Mouse (Mus musculus): ENCODE results near the gene Cacfd1. TPM values are rescaled to one million over a fixed set of nuclear protein-coding genes. Genes with fewer than 3 reads are reported as not detected.

Gene Cacfd1
- 12.6 and 13.4 TPM in 2 replicates for polyA plus RNA-seq (2015; fragmentation: Nextera tagmentation; extraction: Ambion mirVana)

DNA sequence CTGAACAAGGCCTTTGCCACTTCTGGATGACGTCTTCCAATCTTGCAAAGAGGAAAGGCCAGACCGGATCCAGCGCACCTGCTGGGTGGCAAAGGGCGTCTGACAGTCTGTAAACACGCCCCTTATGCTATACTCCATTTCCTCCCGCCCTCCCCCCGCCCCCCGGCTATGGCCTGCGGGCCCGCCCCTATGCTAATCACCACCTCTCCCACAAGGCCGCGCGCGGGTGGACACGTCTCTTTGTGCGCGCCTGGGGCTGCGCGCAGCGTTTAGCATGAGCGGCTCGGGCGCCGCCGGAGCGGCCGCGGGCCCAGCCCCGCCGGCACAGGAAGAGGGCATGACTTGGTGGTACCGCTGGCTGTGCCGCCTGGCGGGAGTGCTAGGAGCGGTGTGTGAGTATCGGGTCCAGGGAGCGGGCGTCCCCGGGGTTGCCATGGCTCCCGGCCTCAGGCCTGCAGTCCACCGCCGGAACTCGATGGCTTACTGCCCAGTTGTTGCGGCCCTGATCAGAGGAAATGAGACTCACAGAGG, at the start of gene Cacfd1:
Gene Cacfd1, plus strand, starts transcription at position 213 of the 531 bp plus-strand sequence.
- Histone ChIP-seq H3K36me3 (peaks cover 10% of the 10 kb centered on the region), H3K9ac (peak within 1 kb of the TSS; percentile 84), H3K4me3 (replicated peaks) (peak within 1 kb of the TSS; percentile 70), H3K4me1 (replicated peaks) (peaks cover 22% of the 10 kb centered on the region), H3K27me3 (no peaks in the 10 kb centered on the region), H3K9me3 (replicated peaks) (no peaks in the 10 kb centered on the region), H3K27ac (peak within 1 kb of the TSS; percentile 43), H3K4me2 (peak within 1 kb of the TSS; percentile 80)
- WGBS (ENCODE audit: insufficient replicate concordance) = under 1% methylated on average over 43 of the region's 43 CpGs
- DNase-seq (peak; percentile 78), ATAC-seq (ENCODE audit: low read depth) (peak; percentile 93)

DNA sequence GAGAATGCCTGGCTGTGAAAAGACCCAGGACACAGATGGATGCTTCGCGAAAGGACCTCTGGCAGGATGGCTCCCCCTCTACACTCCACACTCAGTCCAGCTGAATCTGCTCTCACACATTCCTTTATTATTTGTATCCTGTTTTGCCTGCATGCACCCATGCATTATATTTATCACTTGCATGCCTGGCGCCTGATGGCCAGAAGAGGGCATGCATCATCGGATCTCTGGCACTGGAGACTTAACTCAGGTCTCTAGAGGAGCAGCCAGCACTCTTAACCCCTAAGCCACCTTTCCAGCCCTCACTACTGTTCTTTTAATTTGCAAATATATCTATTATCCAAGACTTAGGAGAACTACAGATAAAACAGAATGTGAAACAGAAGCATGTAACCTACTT, 49.0 kb upstream of the Cacfd1 start:
- no peak overlapping the region for H3K4me2 ChIP-seq
- H3K4me1 ChIP-seq (replicated peaks) = peaks cover 41% of the 10 kb centered on the region
- no peak overlapping the region for H3K27ac ChIP-seq
- H3K27me3 ChIP-seq = no peaks in the 10 kb centered on the region
- H3K9me3 ChIP-seq (replicated peaks) = no peaks in the 10 kb centered on the region
- WGBS (ENCODE audit: insufficient replicate concordance) = 72% methylated on average over 4 of the region's 4 CpGs
- DNase-seq = no peak
- no peak overlapping the region for H3K9ac ChIP-seq
- no peak for ATAC-seq (ENCODE audit: low read depth)
- H3K36me3 ChIP-seq = peaks cover 61% of the 10 kb centered on the region
- no peak overlapping the region for H3K4me3 ChIP-seq (replicated peaks)

DNA sequence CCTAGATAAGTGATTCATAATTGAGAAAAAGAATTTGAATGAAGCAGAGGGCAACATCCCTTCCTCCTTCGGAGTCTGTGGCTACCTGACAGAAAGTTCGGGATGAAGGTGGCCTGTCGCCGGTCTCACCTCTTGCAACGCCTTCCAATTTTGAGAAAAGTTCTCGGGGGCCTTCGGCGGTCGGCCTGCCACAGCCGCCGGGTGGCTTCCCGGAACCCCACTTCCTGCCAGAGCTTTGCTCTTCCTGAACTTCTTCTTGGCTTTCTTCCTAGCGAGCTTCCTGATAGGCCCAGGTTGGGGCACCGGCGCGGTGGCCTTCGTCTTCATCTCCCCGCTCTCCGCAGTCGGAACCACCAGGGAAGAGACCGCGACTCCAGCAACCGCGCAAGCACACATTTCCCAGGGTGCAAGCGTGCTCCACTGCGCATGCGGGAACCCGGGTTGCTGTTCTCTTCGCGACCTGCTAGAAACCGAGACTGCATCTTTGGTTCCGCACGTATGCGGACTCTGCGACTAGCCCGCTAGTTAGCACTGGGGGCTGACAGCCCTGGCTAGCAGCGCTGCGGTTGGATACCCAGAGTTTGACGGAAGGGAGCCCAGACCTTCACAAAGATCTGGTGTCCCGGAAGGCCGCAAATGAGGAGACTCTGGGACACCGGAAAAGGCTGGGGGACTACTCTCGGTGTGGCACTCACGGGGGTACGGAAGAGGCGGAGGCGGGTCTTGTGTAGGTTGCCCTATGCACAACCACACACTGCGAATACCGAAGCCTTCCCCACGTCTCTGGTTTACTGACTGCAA, 45.6 kb upstream of the Cacfd1 start, which contains the start of gene Rexo4:
Gene Rexo4, minus strand, starts transcription at position 464 of the 801 bp plus-strand sequence.
- H3K27me3 ChIP-seq = no peaks in the 10 kb centered on the region
- peak within 1 kb of the TSS; percentile 95 for H3K27ac ChIP-seq
- peak within 1 kb of the TSS; percentile 89 for H3K9ac ChIP-seq
- peak; percentile 92 for ATAC-seq (ENCODE audit: low read depth)
- DNase-seq = peak; percentile 87
- no peaks in the 10 kb centered on the region for H3K9me3 ChIP-seq (replicated peaks)
- H3K4me2 ChIP-seq = peak within 1 kb of the TSS; percentile 82
- H3K4me1 ChIP-seq (replicated peaks) = peaks cover 32% of the 10 kb centered on the region
- peak within 1 kb of the TSS; percentile 87 for H3K4me3 ChIP-seq (replicated peaks)
- under 1% methylated on average over 50 of the region's 50 CpGs for WGBS (ENCODE audit: insufficient replicate concordance)
- H3K36me3 ChIP-seq = peaks cover 28% of the 10 kb centered on the region

DNA sequence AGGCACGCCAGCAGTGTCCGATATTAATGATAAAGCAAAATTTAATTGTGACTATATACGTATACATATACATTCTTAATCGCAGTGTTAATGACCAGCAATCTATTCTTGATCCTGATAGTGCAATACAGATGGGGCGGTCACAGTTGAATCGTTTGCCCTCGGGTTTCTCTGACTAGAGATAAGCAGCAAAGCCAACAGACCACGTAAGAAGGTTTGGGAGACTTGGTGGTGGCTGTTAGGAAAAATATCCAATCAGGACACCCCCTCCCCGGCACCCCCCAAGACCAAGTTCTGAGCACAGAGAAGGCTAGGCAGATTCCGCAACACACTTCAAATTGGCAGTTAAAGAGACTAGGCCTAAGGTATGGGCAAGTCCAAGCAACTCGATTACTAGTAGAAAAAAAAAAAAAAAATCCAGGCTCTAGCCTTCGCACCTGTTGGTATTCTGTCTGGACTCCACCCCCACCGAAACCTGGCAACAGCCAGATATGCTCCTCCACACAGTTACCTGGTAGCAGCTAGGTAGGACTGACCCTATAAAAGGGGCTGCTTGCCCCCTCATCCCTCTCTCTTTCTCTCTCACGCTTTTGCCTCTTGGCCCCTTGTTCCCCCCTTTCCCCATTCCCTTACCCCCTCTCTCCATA, 44.9 kb upstream of the Cacfd1 start:
- WGBS (ENCODE audit: insufficient replicate concordance) = 17% methylated on average over 14 of the region's 14 CpGs
- H3K36me3 ChIP-seq = peaks cover 24% of the 10 kb centered on the region

DNA sequence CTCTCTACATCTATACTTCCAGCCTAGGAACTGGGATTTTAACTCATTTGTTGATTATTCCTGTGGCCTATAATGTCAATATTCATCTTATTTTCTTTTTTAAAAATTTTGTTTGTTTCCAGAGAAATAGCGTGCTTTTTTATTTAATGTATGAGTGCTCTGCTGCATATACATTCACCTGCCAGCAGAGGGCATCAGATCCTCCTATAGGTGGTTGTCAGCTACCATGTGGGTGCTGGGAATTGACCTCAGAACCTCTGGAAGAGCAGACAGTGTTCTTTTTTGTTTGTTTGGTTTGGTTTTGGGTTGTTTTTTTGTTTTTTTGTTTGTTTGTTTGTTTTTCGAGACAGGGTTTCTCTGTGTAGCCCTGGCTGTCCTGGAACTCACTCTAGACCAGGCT, 42.5 kb upstream of the Cacfd1 start:
- Histone ChIP-seq H3K4me2 (no peak overlapping the region), H3K36me3 (peaks cover 1% of the 10 kb centered on the region), H3K9me3 (replicated peaks) (no peaks in the 10 kb centered on the region), H3K27me3 (peaks cover 4% of the 10 kb centered on the region; the same call in 1 of the 2 replicates), H3K4me3 (replicated peaks) (no peak overlapping the region), H3K9ac (no peak overlapping the region), H3K27ac (no peak overlapping the region), H3K4me1 (replicated peaks) (peaks cover 21% of the 10 kb centered on the region)
- no peak for ATAC-seq (ENCODE audit: low read depth)
- no peak for DNase-seq
- 72% methylated on average over 2 of the region's 2 CpGs for WGBS (ENCODE audit: insufficient replicate concordance)

More for the DNA sequence above, 44.9 kb upstream of the Cacfd1 start:
- Histone ChIP-seq H3K4me2 (peak overlapping the region; percentile 82), H3K4me1 (replicated peaks) (peaks cover 32% of the 10 kb centered on the region), H3K9me3 (replicated peaks) (no peaks in the 10 kb centered on the region), H3K27me3 (no peaks in the 10 kb centered on the region), H3K4me3 (replicated peaks) (peak overlapping the region; percentile 87), H3K27ac (peak overlapping the region; percentile 95), H3K9ac (peak overlapping the region; percentile 89)
- ATAC-seq (ENCODE audit: low read depth) = peak; percentile 1; the same call in 1 of the 2 replicates
- DNase-seq = no peak

DNA sequence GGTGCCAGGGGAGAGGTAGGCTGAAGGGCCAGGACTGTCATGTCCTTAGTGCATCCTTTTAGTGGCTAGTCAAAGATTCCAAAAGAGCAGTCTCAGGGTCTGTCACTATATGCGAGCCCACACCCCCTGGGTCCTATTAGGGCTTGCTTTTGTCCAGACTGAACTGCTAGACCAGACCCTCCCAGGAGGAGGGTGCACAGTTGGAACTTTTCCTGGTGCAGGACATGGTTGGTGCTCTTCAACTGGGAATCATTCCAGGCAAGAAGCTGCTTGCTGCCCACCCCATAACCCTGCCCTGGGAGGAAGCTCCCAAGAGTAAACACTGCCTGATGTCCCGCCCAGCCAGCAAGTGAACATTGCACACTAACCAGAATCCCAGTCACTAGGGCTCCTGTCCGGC, 36.6 kb upstream of the Cacfd1 start, which contains the start of gene Adamts13:
Gene Adamts13, plus strand, starts transcription at position 301 of the 400 bp plus-strand sequence.
- H3K27ac ChIP-seq = peak within 1 kb of the TSS; percentile 55
- DNase-seq (no peak), ATAC-seq (ENCODE audit: low read depth) (peak; percentile 41)
- H3K4me1 ChIP-seq (replicated peaks) = peaks cover 12% of the 10 kb centered on the region
- 0 out of 2 replicates have a peak within 1 kb of the TSS, but pooled peaks have one; percentile 2 for H3K4me3 ChIP-seq (replicated peaks)
- H3K36me3 ChIP-seq = no peaks in the 10 kb centered on the region
- H3K9me3 ChIP-seq (replicated peaks) = no peaks in the 10 kb centered on the region
- H3K9ac ChIP-seq = no peak within 1 kb of the TSS
- H3K4me2 ChIP-seq = no peak within 1 kb of the TSS
- H3K27me3 ChIP-seq = peaks cover 4% of the 10 kb centered on the region; the same call in 1 of the 2 replicates
- WGBS (ENCODE audit: insufficient replicate concordance) = 47% methylated on average over 3 of the region's 3 CpGs

DNA sequence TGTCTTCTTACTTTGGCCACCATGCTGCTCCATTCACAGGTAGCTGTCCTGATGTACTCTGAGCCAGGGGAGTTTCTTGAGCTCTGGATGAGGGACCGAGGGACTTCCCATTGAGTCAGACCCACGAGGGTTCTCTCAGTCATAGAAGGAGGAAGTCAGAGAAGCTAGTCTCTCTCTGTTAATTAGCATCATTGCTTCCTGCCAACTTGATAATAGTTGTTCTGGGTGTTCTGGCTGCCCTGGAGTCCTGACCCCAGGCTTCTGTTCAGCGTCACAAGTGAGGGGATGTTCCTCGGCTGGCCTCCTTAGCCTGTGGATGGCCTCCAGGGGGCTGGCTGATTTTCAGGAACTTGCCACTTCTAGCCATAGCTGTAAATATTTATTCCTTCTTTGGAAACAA, 35.8 kb upstream of the Cacfd1 start:
- Histone ChIP-seq H3K27ac (peak overlapping the region; percentile 55), H3K36me3 (no peaks in the 10 kb centered on the region), H3K9me3 (replicated peaks) (no peaks in the 10 kb centered on the region), H3K4me1 (replicated peaks) (peaks cover 12% of the 10 kb centered on the region), H3K9ac (no peak overlapping the region), H3K27me3 (peaks cover 4% of the 10 kb centered on the region; the same call in 1 of the 2 replicates), H3K4me3 (replicated peaks) (no peak overlapping the region), H3K4me2 (no peak overlapping the region)
- ATAC-seq (ENCODE audit: low read depth) (no peak), DNase-seq (no peak)
- WGBS (ENCODE audit: insufficient replicate concordance) = 18% methylated on average over 4 of the region's 4 CpGs

DNA sequence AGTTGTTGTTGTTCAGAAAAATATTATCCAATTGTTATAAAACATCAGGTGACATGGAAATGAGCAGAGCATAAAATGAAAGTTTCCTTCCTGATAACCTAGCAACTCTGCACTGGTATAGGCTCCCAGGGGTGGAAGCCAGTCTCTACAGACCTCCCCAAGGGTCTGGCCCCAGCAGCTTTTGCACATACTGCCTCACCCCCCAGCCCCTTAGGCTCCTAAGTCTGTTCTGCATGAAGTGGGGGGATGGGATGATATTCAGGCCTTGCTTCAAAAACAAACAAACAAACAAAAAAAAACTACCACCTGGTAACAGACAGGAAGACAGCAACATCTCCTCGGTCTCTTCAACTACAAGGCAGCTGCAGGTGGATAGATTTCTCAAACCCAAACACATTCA, 29.4 kb upstream of the Cacfd1 start:
- Histone ChIP-seq H3K36me3 (no peaks in the 10 kb centered on the region), H3K4me3 (replicated peaks) (no peak overlapping the region), H3K27ac (no peak overlapping the region), H3K4me1 (replicated peaks) (0 out of 2 replicates have a peak, but pooled peaks cover 9% of the 10 kb centered on the region), H3K9me3 (replicated peaks) (no peaks in the 10 kb centered on the region), H3K4me2 (no peak overlapping the region), H3K27me3 (no peaks in the 10 kb centered on the region), H3K9ac (no peak overlapping the region)
- 53% methylated on average over 1 of the region's 1 CpGs for WGBS (ENCODE audit: insufficient replicate concordance)
- DNase-seq (no peak), ATAC-seq (ENCODE audit: low read depth) (no peak)

DNA sequence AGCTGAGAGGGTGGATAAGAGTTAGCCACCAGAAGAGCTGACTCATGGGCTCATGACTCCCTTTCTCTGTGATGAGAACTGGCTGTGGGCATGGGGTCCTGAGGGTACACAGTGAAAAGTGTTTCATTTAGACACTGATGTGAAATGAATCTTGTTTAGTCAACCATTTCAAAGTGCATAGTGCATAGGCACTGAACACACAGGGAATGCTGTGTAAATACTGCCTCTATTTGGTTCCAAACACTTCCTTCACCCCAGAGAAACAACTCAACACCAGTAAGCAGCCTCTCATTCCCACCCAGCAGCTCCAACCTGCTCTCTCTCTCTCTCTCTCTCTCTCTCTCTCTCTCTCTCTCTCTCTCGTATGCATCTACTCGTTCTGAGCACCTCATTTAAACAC, 25.5 kb upstream of the Cacfd1 start:
- Histone ChIP-seq H3K4me3 (replicated peaks) (no peak overlapping the region), H3K9ac (no peak overlapping the region), H3K4me1 (replicated peaks) (0 out of 2 replicates have a peak, but pooled peaks cover 9% of the 10 kb centered on the region), H3K9me3 (replicated peaks) (no peaks in the 10 kb centered on the region), H3K4me2 (no peak overlapping the region), H3K36me3 (no peaks in the 10 kb centered on the region), H3K27ac (no peak overlapping the region), H3K27me3 (no peaks in the 10 kb centered on the region)
- ATAC-seq (ENCODE audit: low read depth) = no peak
- DNase-seq = no peak
- 45% methylated on average over 2 of the region's 2 CpGs for whole genome bisulfite sequencing (ENCODE audit: insufficient replicate concordance)

DNA sequence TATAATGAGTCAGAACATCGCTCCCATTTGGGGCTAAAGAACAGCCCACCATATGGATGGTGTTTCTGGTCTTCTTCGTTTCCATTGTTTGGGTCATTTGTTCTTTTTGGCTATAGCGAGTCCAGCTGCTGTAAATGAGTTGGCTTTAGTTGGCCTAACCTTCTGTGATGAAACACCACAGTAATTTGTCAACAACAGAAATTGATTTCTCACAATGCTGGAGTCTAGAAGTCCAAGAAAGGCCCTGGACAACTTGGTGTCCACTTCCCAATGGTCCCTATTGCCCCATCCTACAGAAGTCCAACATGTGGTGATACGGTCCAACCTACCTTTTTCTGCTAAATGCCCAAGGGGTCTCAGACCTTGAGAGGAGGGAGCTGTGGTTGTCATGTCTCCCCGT, 25.1 kb upstream of the Cacfd1 start:
- Histone ChIP-seq H3K9ac (no peak overlapping the region), H3K4me3 (replicated peaks) (no peak overlapping the region), H3K4me1 (replicated peaks) (0 out of 2 replicates have a peak, but pooled peaks cover 9% of the 10 kb centered on the region), H3K9me3 (replicated peaks) (no peaks in the 10 kb centered on the region), H3K36me3 (no peaks in the 10 kb centered on the region), H3K27me3 (no peaks in the 10 kb centered on the region), H3K27ac (no peak overlapping the region), H3K4me2 (no peak overlapping the region)
- no peak for DNase-seq
- no peak for ATAC-seq (ENCODE audit: low read depth)
- 64% methylated on average over 5 of the region's 5 CpGs for WGBS (ENCODE audit: insufficient replicate concordance)

DNA sequence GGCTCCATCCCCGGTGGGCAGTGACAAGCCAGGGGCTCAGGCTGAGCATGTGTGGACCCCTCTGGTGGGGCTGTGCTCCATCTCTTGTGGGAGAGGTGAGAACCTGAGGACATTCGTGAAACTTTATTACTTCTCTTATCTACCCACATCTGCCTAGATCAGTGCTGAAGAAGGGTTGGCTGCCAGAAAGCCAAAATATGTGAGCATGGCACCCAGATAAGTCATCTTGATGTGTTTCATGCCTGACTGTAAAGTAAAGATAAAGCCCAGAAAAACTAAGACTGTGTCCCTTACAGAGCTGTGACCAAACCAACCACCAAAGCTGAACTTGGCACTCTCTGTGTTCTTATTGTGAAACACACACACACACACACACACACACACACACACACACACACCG, 15.8 kb upstream of the Cacfd1 start:
- 53% methylated on average over 3 of the region's 3 CpGs for WGBS (ENCODE audit: insufficient replicate concordance)

More for the DNA sequence above, 15.8 kb upstream of the Cacfd1 start:
- Histone ChIP-seq H3K4me3 (replicated peaks) (no peak overlapping the region), H3K27me3 (no peaks in the 10 kb centered on the region), H3K9me3 (replicated peaks) (no peaks in the 10 kb centered on the region), H3K9ac (no peak overlapping the region), H3K27ac (no peak overlapping the region), H3K4me2 (no peak overlapping the region), H3K4me1 (replicated peaks) (peaks cover 6% of the 10 kb centered on the region), H3K36me3 (no peaks in the 10 kb centered on the region)
- no peak for ATAC-seq (ENCODE audit: low read depth)
- no peak for DNase-seq

Measured in liver, embryonic 13.5 days (tissue).